Comparison of ENCODE assay signal across 11 mouse cellular contexts in genomic region chr11:96332105-96332504, GRCm38 (mm10). TPM values are rescaled to one million over a fixed set of nuclear protein-coding genes. Genes with fewer than 3 reads are reported as not detected.
A peak's percentile ranks its signal among the peaks of the same experiment; 100 is the strongest.
DNase-seq lines count a peak whose midpoint lies in the region; ATAC-seq and TF ChIP-seq lines count a peak whose summit lies in the region.
"Had no signal": no experiment of that assay in that cellular context is flagged by ENCODE, and none has a peak within 500 bp of the region (broad histone marks: within the 10 kb centered on the region; RNA-seq: fewer than 3 reads in every experiment).

No protein-coding gene starts in this region.

- no peaks in the 10 kb centered on the region for H3K9me3 ChIP-seq in intestine, embryonic 15.5 days
- H3K9me3 ChIP-seq in stomach, embryonic 14.5 days (ENCODE audit: control insufficient read depth, low read depth, low read length): no peaks in the 10 kb centered on the region
- H3K9me3 ChIP-seq: midbrain, embryonic 10.5 days had no signal

- no peaks in the 10 kb centered on the region for H3K36me3 ChIP-seq in intestine, embryonic 15.5 days
- 0 out of 2 replicates have a peak, but pooled peaks cover 2% of the 10 kb centered on the region for H3K36me3 ChIP-seq in stomach, embryonic 14.5 days (ENCODE audit: control insufficient read depth, insufficient read depth, low read length)
- H3K36me3 ChIP-seq: midbrain, embryonic 10.5 days had no signal

- no peak for DNase-seq in lung, adult 2 months
- no peak for DNase-seq in lung, postnatal 10 days
- no peak for DNase-seq in cerebellum, postnatal 10 days
- no peak for DNase-seq in layer of hippocampus, adult 8-10 months (ENCODE audit: low spot score in 2 of 2)
- DNase-seq: cerebellum, postnatal 25 days had no signal

- TF ChIP-seq CTCF in lung, adult 2 months (IDR thresholded peaks at IDR 0.05; ENCODE audit: insufficient read depth, low read length): no peak
- no peak for TF ChIP-seq CTCF in embryonic fibroblast, embryonic 13.5 days (IDR thresholded peaks at IDR 0.05; ENCODE audit: borderline replicate concordance, insufficient read depth, low read length)

- peak overlapping the region; percentile 49 for H3K4me3 ChIP-seq in lung, adult 2 months (replicated peaks; ENCODE audit: extremely low read depth, low read depth, low read length)
- H3K4me3 ChIP-seq in embryonic fibroblast, embryonic 13.5 days (ENCODE audit: insufficient read depth, low read length): peak overlapping the region; percentile 23
- H3K4me3 ChIP-seq in intestine, embryonic 15.5 days (replicated peaks): peak overlapping the region; percentile 46
- H3K4me3 ChIP-seq in stomach, embryonic 14.5 days (ENCODE audit: low read depth, low read length): peak overlapping the region; percentile 51
- H3K4me3 ChIP-seq: left cerebral cortex, adult 2 months had no signal

- H3K9ac ChIP-seq in intestine, embryonic 15.5 days: peak overlapping the region; percentile 66
- H3K9ac ChIP-seq in stomach, embryonic 14.5 days (replicated peaks; ENCODE audit: low read depth, low read length): peak overlapping the region; percentile 91

- ATAC-seq in intestine, embryonic 15.5 days: no peak
- ATAC-seq in stomach, embryonic 14.5 days (ENCODE audit: insufficient number of reproducible peaks, insufficient read depth, low FRiP score, low read depth): no peak

- H3K4me2 ChIP-seq in intestine, embryonic 15.5 days (replicated peaks): peak overlapping the region; percentile 72
- H3K4me2 ChIP-seq in stomach, embryonic 14.5 days (replicated peaks; ENCODE audit: low read depth, low read length): peak overlapping the region; percentile 66

- peak overlapping the region; percentile 81 for H3K27ac ChIP-seq in embryonic fibroblast, embryonic 13.5 days (ENCODE audit: insufficient read depth, low read length)
- H3K27ac ChIP-seq in intestine, embryonic 15.5 days: peak overlapping the region; percentile 92
- H3K27ac ChIP-seq in stomach, embryonic 14.5 days (ENCODE audit: low read length): peak overlapping the region; percentile 100
- H3K27ac ChIP-seq: left cerebral cortex, adult 2 months; midbrain, embryonic 10.5 days had no signal

- WGBS in lung, adult 2 months: 36% methylated on average over 8 of the region's 8 CpGs
- 16% methylated on average over 8 of the region's 8 CpGs for WGBS in intestine, embryonic 15.5 days
- 10% methylated on average over 8 of the region's 8 CpGs for WGBS in stomach, embryonic 14.5 days

- no peak for TF ChIP-seq POLR2A in lung, adult 2 months (IDR thresholded peaks at IDR 0.05; ENCODE audit: borderline replicate concordance, extremely low read depth, low read depth, low read length)
- no peak for TF ChIP-seq POLR2A in embryonic fibroblast, embryonic 13.5 days (IDR thresholded peaks at IDR 0.05; ENCODE audit: low read depth, low read length)

- no peaks in the 10 kb centered on the region; the same call in 1 of the 2 replicates for H3K4me1 ChIP-seq in lung, adult 2 months (ENCODE audit: control insufficient read depth, insufficient read depth, low read length)
- H3K4me1 ChIP-seq in embryonic fibroblast, embryonic 13.5 days (ENCODE audit: control insufficient read depth, insufficient read depth, low read length): no peaks in the 10 kb centered on the region
- peaks cover 76% of the 10 kb centered on the region for H3K4me1 ChIP-seq in intestine, embryonic 15.5 days (replicated peaks)
- peaks cover 70% of the 10 kb centered on the region for H3K4me1 ChIP-seq in stomach, embryonic 14.5 days (ENCODE audit: control insufficient read depth, insufficient read depth, low read length)

- peaks cover 6% of the 10 kb centered on the region; the same call in 1 of the 2 replicates for H3K27me3 ChIP-seq in intestine, embryonic 15.5 days (replicated peaks)
- H3K27me3 ChIP-seq in stomach, embryonic 14.5 days (ENCODE audit: control insufficient read depth, insufficient read depth, low read length): no peaks in the 10 kb centered on the region

RNA-seq across cellular contexts. Expression of gene Hoxb3, which starts 9.0 kb away (rescaled TPM):
- polyA plus RNA-seq in lung, adult 2 months (2012; rRNA removed): 11.0 and 13.2 TPM in 2 replicates
- polyA plus RNA-seq in embryonic fibroblast, embryonic 13.5 days (2011; ENCODE audit: insufficient read length, low read depth, missing spikeins): 19.1 and 21.9 TPM in 2 replicates
- polyA plus RNA-seq in intestine, embryonic 15.5 days (2015; fragmentation: Nextera tagmentation; extraction: Ambion mirVana): 1.8 and 2.7 TPM in 2 replicates
- polyA plus RNA-seq in stomach, embryonic 14.5 days (2014; fragmentation: Nextera tagmentation; extraction: Ambion mirVana): 3.6 and 4.7 TPM in 2 replicates
- total RNA-seq in layer of hippocampus, adult 8-10 months (2022): not detected
- total RNA-seq: left cerebral cortex, adult 2 months had no signal
- polyA plus RNA-seq: midbrain, embryonic 10.5 days had no signal

RNA-seq across cellular contexts. Expression of gene Hoxb4, which starts 14.0 kb away (rescaled TPM):
- 9.9 and 12.5 TPM in 2 replicates for polyA plus RNA-seq in lung, adult 2 months (2012; rRNA removed)
- 8.3 and 10.4 TPM in 2 replicates for polyA plus RNA-seq in embryonic fibroblast, embryonic 13.5 days (2011; ENCODE audit: insufficient read length, low read depth, missing spikeins)
- 2.8 and 3.2 TPM in 2 replicates for polyA plus RNA-seq in intestine, embryonic 15.5 days (2015; fragmentation: Nextera tagmentation; extraction: Ambion mirVana)
- polyA plus RNA-seq in stomach, embryonic 14.5 days (2014; fragmentation: Nextera tagmentation; extraction: Ambion mirVana): 3.5 and 3.7 TPM in 2 replicates
- total RNA-seq in layer of hippocampus, adult 8-10 months (2022): under 1 TPM in 1 of 4 experiments, not detected in 3; 0.13 TPM
- total RNA-seq: left cerebral cortex, adult 2 months had no signal
- polyA plus RNA-seq: midbrain, embryonic 10.5 days had no signal

RNA-seq across cellular contexts. Expression of gene Hoxb2, which starts 18.2 kb away (rescaled TPM):
- 19.7 and 24.7 TPM in 2 replicates for polyA plus RNA-seq in lung, adult 2 months (2012; rRNA removed)
- polyA plus RNA-seq in embryonic fibroblast, embryonic 13.5 days (2011; ENCODE audit: insufficient read length, low read depth, missing spikeins): 6.6 and 11.0 TPM in 2 replicates
- polyA plus RNA-seq in intestine, embryonic 15.5 days (2015; fragmentation: Nextera tagmentation; extraction: Ambion mirVana): 17.7 and 19.8 TPM in 2 replicates
- 23.1 and 25.9 TPM in 2 replicates for polyA plus RNA-seq in stomach, embryonic 14.5 days (2014; fragmentation: Nextera tagmentation; extraction: Ambion mirVana)
- not detected for total RNA-seq in layer of hippocampus, adult 8-10 months (2022)
- total RNA-seq: left cerebral cortex, adult 2 months had no signal

RNA-seq across cellular contexts. Expression of gene Hoxb5, which starts 29.0 kb away (rescaled TPM):
- 12.1 and 15.6 TPM in 2 replicates for polyA plus RNA-seq in lung, adult 2 months (2012; rRNA removed)
- polyA plus RNA-seq in embryonic fibroblast, embryonic 13.5 days (2011; ENCODE audit: insufficient read length, low read depth, missing spikeins): 4.1 and 5.9 TPM in 2 replicates
- 27.2 and 31.3 TPM in 2 replicates for polyA plus RNA-seq in intestine, embryonic 15.5 days (2015; fragmentation: Nextera tagmentation; extraction: Ambion mirVana)
- 21.2 and 23.3 TPM in 2 replicates for polyA plus RNA-seq in stomach, embryonic 14.5 days (2014; fragmentation: Nextera tagmentation; extraction: Ambion mirVana)
- not detected for total RNA-seq in layer of hippocampus, adult 8-10 months (2022)
- total RNA-seq: left cerebral cortex, adult 2 months had no signal
- polyA plus RNA-seq: midbrain, embryonic 10.5 days had no signal

RNA-seq across cellular contexts. Expression of gene Hoxb1, which starts 33.4 kb away (rescaled TPM):
- polyA plus RNA-seq in lung, adult 2 months (2012; rRNA removed): not detected in 2 replicates
- polyA plus RNA-seq in embryonic fibroblast, embryonic 13.5 days (2011; ENCODE audit: insufficient read length, low read depth, missing spikeins): not detected in 2 replicates
- polyA plus RNA-seq in intestine, embryonic 15.5 days (2015; fragmentation: Nextera tagmentation; extraction: Ambion mirVana): 0.30 TPM in 1 of 2 replicates, not detected in the other
- polyA plus RNA-seq in stomach, embryonic 14.5 days (2014; fragmentation: Nextera tagmentation; extraction: Ambion mirVana): 0.22 and 0.32 TPM in 2 replicates
- not detected for total RNA-seq in layer of hippocampus, adult 8-10 months (2022)
- total RNA-seq: gastrocnemius, postnatal 4 days; left cerebral cortex, adult 2 months had no signal
